Mouse (Mus musculus): ENCODE measurements around the gene Pfkfb2. TPM values are rescaled to one million over a fixed set of nuclear protein-coding genes. Genes with fewer than 3 reads are reported as not detected.

Gene Pfkfb2
- polyA plus RNA-seq, 1 experiment = 9.7 TPM

- no peak within 1 kb of the TSS for H3K27ac ChIP-seq (ENCODE audit: insufficient read depth, low read length)
Measured at GRCm38 (mm10) chr1:130715561-130716217, 13.4 kb downstream of the Pfkfb2 start, which contains the start of gene Gm29427. Gene Gm29427 (minus strand): TSS chr1:130715799.

GRCm38 (mm10) chr1:130714046-130714445, 15.0 kb downstream of the Pfkfb2 start:
- no peak overlapping the region for H3K27ac ChIP-seq (ENCODE audit: insufficient read depth, low read length)
- H3K36me3 ChIP-seq (ENCODE audit: control insufficient read depth, insufficient read depth, low read length, poor library complexity, severe bottlenecking) = no peaks in the 10 kb centered on the region
- H3K4me1 ChIP-seq (ENCODE audit: control insufficient read depth, insufficient read depth, low read length) = no peaks in the 10 kb centered on the region
- no peaks in the 10 kb centered on the region for H3K9me3 ChIP-seq (replicated peaks; ENCODE audit: control insufficient read depth, insufficient read depth, low read length, poor library complexity, severe bottlenecking)
- TF ChIP-seq POLR2A (IDR thresholded peaks at IDR 0.05; ENCODE audit: insufficient read depth, low read length) (no peak), CTCF (IDR thresholded peaks at IDR 0.05; ENCODE audit: low read depth, low read length) (no peak), EP300 (IDR thresholded peaks at IDR 0.05; ENCODE audit: insufficient read depth, low read depth, low read length) (no peak)
- no peak overlapping the region for H3K9ac ChIP-seq (ENCODE audit: low read depth, poor library complexity, severe bottlenecking)
- H3K27me3 ChIP-seq (ENCODE audit: control insufficient read depth, insufficient read depth, low read length, poor library complexity, severe bottlenecking) = no peaks in the 10 kb centered on the region
- no peak overlapping the region for H3K4me3 ChIP-seq (ENCODE audit: low read depth, low read length)

More at GRCm38 (mm10) chr1:130715561-130716217, 13.4 kb downstream of the Pfkfb2 start, which contains the start of gene Gm29427:
- TF ChIP-seq CTCF (IDR thresholded peaks at IDR 0.05; ENCODE audit: low read depth, low read length) (no peak), EP300 (IDR thresholded peaks at IDR 0.05; ENCODE audit: insufficient read depth, low read depth, low read length) (no peak), POLR2A (IDR thresholded peaks at IDR 0.05; ENCODE audit: insufficient read depth, low read length) (no peak)
- Histone ChIP-seq H3K36me3 (ENCODE audit: control insufficient read depth, insufficient read depth, low read length, poor library complexity, severe bottlenecking) (peaks cover 2% of the 10 kb centered on the region; the same call in 1 of the 2 replicates), H3K27me3 (ENCODE audit: control insufficient read depth, insufficient read depth, low read length, poor library complexity, severe bottlenecking) (no peaks in the 10 kb centered on the region), H3K9me3 (replicated peaks; ENCODE audit: control insufficient read depth, insufficient read depth, low read length, poor library complexity, severe bottlenecking) (no peaks in the 10 kb centered on the region), H3K9ac (ENCODE audit: low read depth, poor library complexity, severe bottlenecking) (peak within 1 kb of the TSS; percentile 93), H3K4me3 (ENCODE audit: low read depth, low read length) (peak within 1 kb of the TSS; percentile 81), H3K4me1 (ENCODE audit: control insufficient read depth, insufficient read depth, low read length) (no peaks in the 10 kb centered on the region)

GRCm38 (mm10) chr1:130710283-130711080, 18.6 kb downstream of the Pfkfb2 start:
- Histone ChIP-seq H3K9ac (ENCODE audit: low read depth, poor library complexity, severe bottlenecking) (no peak overlapping the region), H3K36me3 (ENCODE audit: control insufficient read depth, insufficient read depth, low read length, poor library complexity, severe bottlenecking) (no peaks in the 10 kb centered on the region; the same call in 1 of the 2 replicates), H3K4me1 (ENCODE audit: control insufficient read depth, insufficient read depth, low read length) (no peaks in the 10 kb centered on the region), H3K4me3 (ENCODE audit: low read depth, low read length) (no peak overlapping the region), H3K9me3 (replicated peaks; ENCODE audit: control insufficient read depth, insufficient read depth, low read length, poor library complexity, severe bottlenecking) (no peaks in the 10 kb centered on the region), H3K27me3 (ENCODE audit: control insufficient read depth, insufficient read depth, low read length, poor library complexity, severe bottlenecking) (no peaks in the 10 kb centered on the region), H3K27ac (ENCODE audit: insufficient read depth, low read length) (no peak overlapping the region)
- no peak for TF ChIP-seq CTCF (IDR thresholded peaks at IDR 0.05; ENCODE audit: low read depth, low read length)
- no peak for TF ChIP-seq POLR2A (IDR thresholded peaks at IDR 0.05; ENCODE audit: insufficient read depth, low read length)
- TF ChIP-seq EP300 (IDR thresholded peaks at IDR 0.05; ENCODE audit: insufficient read depth, low read depth, low read length) = no peak

- Histone ChIP-seq H3K36me3 (ENCODE audit: control insufficient read depth, insufficient read depth, low read length, poor library complexity, severe bottlenecking) (peaks cover 3% of the 10 kb centered on the region), H3K4me1 (ENCODE audit: control insufficient read depth, insufficient read depth, low read length) (no peaks in the 10 kb centered on the region), H3K27me3 (ENCODE audit: control insufficient read depth, insufficient read depth, low read length, poor library complexity, severe bottlenecking) (no peaks in the 10 kb centered on the region), H3K27ac (ENCODE audit: insufficient read depth, low read length) (no peak overlapping the region), H3K4me3 (ENCODE audit: low read depth, low read length) (no peak overlapping the region), H3K9ac (ENCODE audit: low read depth, poor library complexity, severe bottlenecking) (no peak overlapping the region), H3K9me3 (replicated peaks; ENCODE audit: control insufficient read depth, insufficient read depth, low read length, poor library complexity, severe bottlenecking) (no peaks in the 10 kb centered on the region)
- TF ChIP-seq EP300 (IDR thresholded peaks at IDR 0.05; ENCODE audit: insufficient read depth, low read depth, low read length) (no peak), CTCF (IDR thresholded peaks at IDR 0.05; ENCODE audit: low read depth, low read length) (no peak), POLR2A (IDR thresholded peaks at IDR 0.05; ENCODE audit: insufficient read depth, low read length) (no peak)
Measured at GRCm38 (mm10) chr1:130703613-130704012, 25.4 kb downstream of the Pfkfb2 start.

- Histone ChIP-seq H3K27ac (ENCODE audit: insufficient read depth, low read length) (no peak overlapping the region), H3K4me1 (ENCODE audit: control insufficient read depth, insufficient read depth, low read length) (no peaks in the 10 kb centered on the region), H3K9me3 (replicated peaks; ENCODE audit: control insufficient read depth, insufficient read depth, low read length, poor library complexity, severe bottlenecking) (no peaks in the 10 kb centered on the region), H3K9ac (ENCODE audit: low read depth, poor library complexity, severe bottlenecking) (no peak overlapping the region), H3K27me3 (ENCODE audit: control insufficient read depth, insufficient read depth, low read length, poor library complexity, severe bottlenecking) (no peaks in the 10 kb centered on the region), H3K36me3 (ENCODE audit: control insufficient read depth, insufficient read depth, low read length, poor library complexity, severe bottlenecking) (peaks cover 3% of the 10 kb centered on the region), H3K4me3 (ENCODE audit: low read depth, low read length) (no peak overlapping the region)
- TF ChIP-seq POLR2A (IDR thresholded peaks at IDR 0.05; ENCODE audit: insufficient read depth, low read length) = no peak
- no peak for TF ChIP-seq CTCF (IDR thresholded peaks at IDR 0.05; ENCODE audit: low read depth, low read length)
- no peak for TF ChIP-seq EP300 (IDR thresholded peaks at IDR 0.05; ENCODE audit: insufficient read depth, low read depth, low read length)
Measured at GRCm38 (mm10) chr1:130701976-130702375, 27.1 kb downstream of the Pfkfb2 start.

Data from ES-Bruce4 (cell line).